Mouse (Mus musculus): Measurements from ENCODE around the gene Nbas.

The Nbas gene

GRCm38 (mm10) chr12:13268826-13269449 lies at the start of gene Nbas:
Nbas (plus strand) TSS chr12:13269133.
- peak; percentile 80 to 92 for DNase-seq (ENCODE audit: low spot score in 2 of 2)

- DNase-seq (ENCODE audit: low spot score in 2 of 2): no peak
Measured at GRCm38 (mm10) chr12:13242453-13242852, 26.5 kb upstream of the Nbas start.

- peak; percentile 57 to 81 for DNase-seq (ENCODE audit: low spot score in 2 of 2)
Measured at GRCm38 (mm10) chr12:13248691-13249572, 20.0 kb upstream of the Nbas start, which contains the start of gene Ddx1. Ddx1 (minus strand) TSS chr12:13249213.

- no peak for DNase-seq (ENCODE audit: low spot score in 2 of 2)
Measured at GRCm38 (mm10) chr12:13249573-13249919, 19.4 kb upstream of the Nbas start.

GRCm38 (mm10) chr12:13255068-13255467 lies 13.9 kb upstream of the Nbas start:
- DNase-seq (ENCODE audit: low spot score in 2 of 2): no peak

GRCm38 (mm10) chr12:13255701-13256100 lies 13.2 kb upstream of the Nbas start:
- no peak for DNase-seq (ENCODE audit: low spot score in 2 of 2)

- DNase-seq (ENCODE audit: low spot score in 2 of 2): no peak
Measured at GRCm38 (mm10) chr12:13268412-13268811, 521 bp upstream of the Nbas start.

GRCm38 (mm10) chr12:13269570-13270390 lies 847 bp downstream of the Nbas start:
- no peak for DNase-seq (ENCODE audit: low spot score in 2 of 2)

- no peak for DNase-seq (ENCODE audit: low spot score in 2 of 2)
Measured at GRCm38 (mm10) chr12:13291453-13291852, 22.5 kb downstream of the Nbas start.

GRCm38 (mm10) chr12:13293421-13293881 lies 24.5 kb downstream of the Nbas start:
- no peak for DNase-seq (ENCODE audit: low spot score in 2 of 2)

- DNase-seq (ENCODE audit: low spot score in 2 of 2): no peak
Measured at GRCm38 (mm10) chr12:13303037-13303436, 34.1 kb downstream of the Nbas start.

GRCm38 (mm10) chr12:13313966-13314365 lies 45.0 kb downstream of the Nbas start:
- DNase-seq (ENCODE audit: low spot score in 2 of 2): no peak

- DNase-seq (ENCODE audit: low spot score in 2 of 2): no peak
Measured at GRCm38 (mm10) chr12:13314384-13314783, 45.5 kb downstream of the Nbas start.

GRCm38 (mm10) chr12:13315081-13315480 lies 46.1 kb downstream of the Nbas start:
- DNase-seq (ENCODE audit: low spot score in 2 of 2): no peak

GRCm38 (mm10) chr12:13342535-13342934 lies 73.6 kb downstream of the Nbas start:
- no peak for DNase-seq (ENCODE audit: low spot score in 2 of 2)

GRCm38 (mm10) chr12:13356201-13356600 lies 87.3 kb downstream of the Nbas start:
- no peak for DNase-seq (ENCODE audit: low spot score in 2 of 2)

- DNase-seq (ENCODE audit: low spot score in 2 of 2): no peak
Measured at GRCm38 (mm10) chr12:13356769-13357168, 87.8 kb downstream of the Nbas start.

- no peak for DNase-seq (ENCODE audit: low spot score in 2 of 2)
Measured at GRCm38 (mm10) chr12:13357229-13357628, 88.3 kb downstream of the Nbas start.

- DNase-seq (ENCODE audit: low spot score in 2 of 2): no peak
Measured at GRCm38 (mm10) chr12:13358849-13359248, 89.9 kb downstream of the Nbas start.

- DNase-seq (ENCODE audit: low spot score in 2 of 2): no peak
Measured at GRCm38 (mm10) chr12:13360183-13360811, 91.4 kb downstream of the Nbas start.

- no peak for DNase-seq (ENCODE audit: low spot score in 2 of 2)
Measured at GRCm38 (mm10) chr12:13381580-13381979, 112.6 kb downstream of the Nbas start.

- no peak for DNase-seq (ENCODE audit: low spot score in 2 of 2)
Measured at GRCm38 (mm10) chr12:13382046-13382445, 113.1 kb downstream of the Nbas start.

Measured in urinary bladder, adult 18-20 months (tissue).